Mouse (Mus musculus): Measurements from ENCODE around the gene Ly9. TPM values are rescaled to one million over a fixed set of nuclear protein-coding genes. Genes with fewer than 3 reads are reported as not detected.

Gene Ly9
- 0.20 TPM in 1 of 2 replicates, not detected in the other for polyA plus RNA-seq (2015; fragmentation: Nextera tagmentation; extraction: Ambion mirVana)

DNA sequence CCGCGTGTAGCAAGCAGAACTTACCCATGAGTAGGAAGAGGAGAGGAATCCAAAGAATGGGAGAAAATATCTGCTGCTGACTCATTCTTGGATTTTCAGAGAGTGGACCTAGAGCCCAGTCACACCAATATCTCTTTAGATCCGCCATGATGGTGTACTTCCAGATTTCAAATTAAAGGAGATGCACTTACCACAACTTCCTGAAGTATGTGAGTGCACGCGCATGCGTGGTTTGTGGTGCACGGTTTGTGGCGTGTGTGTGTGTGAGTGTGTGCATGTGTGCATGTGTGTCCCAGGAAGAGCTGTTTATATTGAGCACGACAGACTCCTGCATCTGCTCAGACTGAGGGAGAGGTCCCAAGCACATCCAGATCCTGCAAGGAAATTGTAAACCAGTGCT is at the start of gene Ly9:
Gene Ly9, minus strand, starts transcription at position 235 of the 400 bp plus-strand sequence.
- H3K9me3 ChIP-seq (ENCODE audit: control insufficient read depth, low read length): no peaks in the 10 kb centered on the region
- H3K36me3 ChIP-seq (ENCODE audit: control insufficient read depth, insufficient read depth): no peaks in the 10 kb centered on the region
- no peak for ATAC-seq
- no peaks in the 10 kb centered on the region for H3K27me3 ChIP-seq (replicated peaks; ENCODE audit: control insufficient read depth, insufficient read depth, low read length)
- no peak within 1 kb of the TSS for H3K4me2 ChIP-seq (ENCODE audit: low read length)
- no peak within 1 kb of the TSS for H3K4me3 ChIP-seq (replicated peaks; ENCODE audit: low read length)
- H3K9ac ChIP-seq (replicated peaks; ENCODE audit: low read depth, low read length): no peak within 1 kb of the TSS
- no peak within 1 kb of the TSS for H3K27ac ChIP-seq (ENCODE audit: low read length)
- H3K4me1 ChIP-seq (replicated peaks; ENCODE audit: control insufficient read depth, insufficient read depth, low read length): no peaks in the 10 kb centered on the region
- WGBS: 85% methylated on average over 9 of the region's 9 CpGs

GRCm38 (mm10) chr1:171652734-171653133 is 45.5 kb upstream of the Ly9 start, which contains the start of gene Slamf7:
Slamf7 (minus strand) TSS chr1:171653035.
- H3K27me3 ChIP-seq (replicated peaks; ENCODE audit: control insufficient read depth, insufficient read depth, low read length): no peaks in the 10 kb centered on the region
- WGBS: 90% methylated on average over 5 of the region's 5 CpGs
- no peak within 1 kb of the TSS for H3K9ac ChIP-seq (replicated peaks; ENCODE audit: low read depth, low read length)
- no peak for ATAC-seq
- H3K36me3 ChIP-seq (ENCODE audit: control insufficient read depth, insufficient read depth): no peaks in the 10 kb centered on the region
- no peak within 1 kb of the TSS for H3K27ac ChIP-seq (ENCODE audit: low read length)
- no peaks in the 10 kb centered on the region for H3K4me1 ChIP-seq (replicated peaks; ENCODE audit: control insufficient read depth, insufficient read depth, low read length)
- H3K4me2 ChIP-seq (ENCODE audit: low read length): no peak within 1 kb of the TSS
- no peak within 1 kb of the TSS for H3K4me3 ChIP-seq (replicated peaks; ENCODE audit: low read length)
- no peaks in the 10 kb centered on the region for H3K9me3 ChIP-seq (ENCODE audit: control insufficient read depth, low read length)

DNA sequence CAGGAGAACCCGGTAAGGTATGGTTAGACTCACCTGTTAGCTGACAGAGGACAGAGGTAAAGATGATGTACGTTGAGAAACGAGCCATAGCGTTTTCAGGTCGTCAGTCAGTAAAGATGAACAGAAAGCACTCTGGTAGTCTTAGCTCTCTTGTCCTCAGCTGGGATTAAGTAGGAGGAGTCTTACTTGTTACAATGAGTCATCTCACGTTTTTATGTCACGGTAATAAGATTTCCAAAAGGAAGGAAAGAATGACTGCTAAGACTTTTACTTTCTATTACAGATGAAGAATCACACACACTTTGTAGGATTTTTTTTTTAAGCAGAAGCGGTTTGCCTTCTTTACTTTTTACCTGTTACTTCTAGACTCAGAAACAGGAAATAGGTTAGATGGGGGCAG is 41.6 kb upstream of the Ly9 start:
- no peak overlapping the region for H3K9ac ChIP-seq (replicated peaks; ENCODE audit: low read depth, low read length)
- no peak overlapping the region for H3K27ac ChIP-seq (ENCODE audit: low read length)
- no peaks in the 10 kb centered on the region for H3K27me3 ChIP-seq (replicated peaks; ENCODE audit: control insufficient read depth, insufficient read depth, low read length)
- no peak overlapping the region for H3K4me3 ChIP-seq (replicated peaks; ENCODE audit: low read length)
- no peak overlapping the region for H3K4me2 ChIP-seq (ENCODE audit: low read length)
- H3K36me3 ChIP-seq (ENCODE audit: control insufficient read depth, insufficient read depth): no peaks in the 10 kb centered on the region
- ATAC-seq: no peak
- 80% methylated on average over 8 of the region's 8 CpGs for WGBS
- no peaks in the 10 kb centered on the region for H3K4me1 ChIP-seq (replicated peaks; ENCODE audit: control insufficient read depth, insufficient read depth, low read length)
- H3K9me3 ChIP-seq (ENCODE audit: control insufficient read depth, low read length): no peaks in the 10 kb centered on the region

- no peak overlapping the region for H3K4me3 ChIP-seq (replicated peaks; ENCODE audit: low read length)
- no peak overlapping the region for H3K9ac ChIP-seq (replicated peaks; ENCODE audit: low read depth, low read length)
- no peaks in the 10 kb centered on the region for H3K4me1 ChIP-seq (replicated peaks; ENCODE audit: control insufficient read depth, insufficient read depth, low read length)
- no peak overlapping the region for H3K27ac ChIP-seq (ENCODE audit: low read length)
- H3K36me3 ChIP-seq (ENCODE audit: control insufficient read depth, insufficient read depth): no peaks in the 10 kb centered on the region
- H3K9me3 ChIP-seq (ENCODE audit: control insufficient read depth, low read length): no peaks in the 10 kb centered on the region
- no peak overlapping the region for H3K4me2 ChIP-seq (ENCODE audit: low read length)
- ATAC-seq: no peak
- H3K27me3 ChIP-seq (replicated peaks; ENCODE audit: control insufficient read depth, insufficient read depth, low read length): no peaks in the 10 kb centered on the region
- WGBS: 87% methylated on average over 5 of the region's 5 CpGs
Observed at GRCm38 (mm10) chr1:171647716-171648115, 40.5 kb upstream of the Ly9 start.

DNA sequence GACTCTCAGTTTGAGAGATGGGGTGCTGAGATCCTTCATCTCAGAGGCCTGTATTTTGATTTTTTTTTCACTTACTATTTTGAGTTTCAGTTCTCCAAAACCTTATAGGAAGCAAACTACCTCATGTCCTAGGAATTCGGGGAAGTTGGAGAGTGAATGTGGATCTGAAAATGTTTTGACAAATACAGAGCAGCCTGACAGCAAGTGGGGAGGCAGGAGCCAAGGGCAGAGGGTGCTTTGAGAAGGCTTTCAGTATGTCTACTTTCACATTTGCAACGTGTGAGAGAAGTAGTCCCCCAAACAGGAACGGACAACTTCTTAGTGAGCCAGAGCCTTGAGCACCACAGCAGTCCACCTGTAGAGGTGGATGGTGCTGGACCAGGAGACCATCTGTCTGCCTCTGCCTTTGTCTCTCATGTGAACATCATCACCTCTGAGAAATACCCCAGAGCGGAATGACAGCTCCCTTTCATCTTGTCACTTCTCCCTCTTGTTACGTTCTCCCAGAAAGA is 39.3 kb upstream of the Ly9 start:
- WGBS: 70% methylated on average over 5 of the region's 5 CpGs
- Histone ChIP-seq H3K9ac (replicated peaks; ENCODE audit: low read depth, low read length) (no peak overlapping the region), H3K4me2 (ENCODE audit: low read length) (no peak overlapping the region), H3K36me3 (ENCODE audit: control insufficient read depth, insufficient read depth) (no peaks in the 10 kb centered on the region), H3K27me3 (replicated peaks; ENCODE audit: control insufficient read depth, insufficient read depth, low read length) (no peaks in the 10 kb centered on the region), H3K4me3 (replicated peaks; ENCODE audit: low read length) (no peak overlapping the region), H3K9me3 (ENCODE audit: control insufficient read depth, low read length) (no peaks in the 10 kb centered on the region), H3K27ac (ENCODE audit: low read length) (no peak overlapping the region), H3K4me1 (replicated peaks; ENCODE audit: control insufficient read depth, insufficient read depth, low read length) (no peaks in the 10 kb centered on the region)
- no peak for ATAC-seq

GRCm38 (mm10) chr1:171643612-171644011 is 36.4 kb upstream of the Ly9 start:
- Histone ChIP-seq H3K4me3 (replicated peaks; ENCODE audit: low read length) (no peak overlapping the region), H3K27me3 (replicated peaks; ENCODE audit: control insufficient read depth, insufficient read depth, low read length) (no peaks in the 10 kb centered on the region), H3K4me2 (ENCODE audit: low read length) (no peak overlapping the region), H3K9ac (replicated peaks; ENCODE audit: low read depth, low read length) (no peak overlapping the region), H3K27ac (ENCODE audit: low read length) (no peak overlapping the region), H3K4me1 (replicated peaks; ENCODE audit: control insufficient read depth, insufficient read depth, low read length) (no peaks in the 10 kb centered on the region), H3K36me3 (ENCODE audit: control insufficient read depth, insufficient read depth) (no peaks in the 10 kb centered on the region), H3K9me3 (ENCODE audit: control insufficient read depth, low read length) (no peaks in the 10 kb centered on the region)
- 80% methylated on average over 7 of the region's 7 CpGs for WGBS
- ATAC-seq: no peak

DNA sequence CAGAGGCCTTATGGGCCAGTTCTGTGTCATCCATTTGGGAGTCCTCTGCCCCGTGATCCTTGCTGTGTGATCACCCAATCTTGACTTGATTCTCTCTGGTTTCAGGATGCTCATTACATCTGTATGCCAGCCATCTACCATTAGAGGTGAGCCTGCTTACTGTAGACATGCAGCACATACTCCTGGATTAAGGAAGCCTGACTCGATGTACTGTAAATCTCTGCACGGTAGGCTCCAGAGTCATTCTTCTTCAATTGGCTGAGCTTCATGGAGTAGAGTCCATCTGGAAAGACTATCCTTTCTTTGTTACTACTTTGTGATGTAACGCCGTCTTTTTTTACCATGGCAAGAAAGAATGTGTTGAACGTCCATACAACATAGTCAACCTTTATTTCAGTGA is 33.6 kb upstream of the Ly9 start:
- H3K27ac ChIP-seq (ENCODE audit: low read length): no peak overlapping the region
- 96% methylated on average over 6 of the region's 6 CpGs for WGBS
- no peak overlapping the region for H3K9ac ChIP-seq (replicated peaks; ENCODE audit: low read depth, low read length)
- no peaks in the 10 kb centered on the region for H3K27me3 ChIP-seq (replicated peaks; ENCODE audit: control insufficient read depth, insufficient read depth, low read length)
- H3K4me3 ChIP-seq (replicated peaks; ENCODE audit: low read length): no peak overlapping the region
- H3K4me2 ChIP-seq (ENCODE audit: low read length): no peak overlapping the region
- no peaks in the 10 kb centered on the region for H3K4me1 ChIP-seq (replicated peaks; ENCODE audit: control insufficient read depth, insufficient read depth, low read length)
- H3K9me3 ChIP-seq (ENCODE audit: control insufficient read depth, low read length): no peaks in the 10 kb centered on the region
- H3K36me3 ChIP-seq (ENCODE audit: control insufficient read depth, insufficient read depth): no peaks in the 10 kb centered on the region
- ATAC-seq: no peak

- Histone ChIP-seq H3K27ac (ENCODE audit: low read length) (no peak overlapping the region), H3K36me3 (ENCODE audit: control insufficient read depth, insufficient read depth) (no peaks in the 10 kb centered on the region), H3K4me1 (replicated peaks; ENCODE audit: control insufficient read depth, insufficient read depth, low read length) (no peaks in the 10 kb centered on the region), H3K4me2 (ENCODE audit: low read length) (no peak overlapping the region), H3K9me3 (ENCODE audit: control insufficient read depth, low read length) (no peaks in the 10 kb centered on the region), H3K27me3 (replicated peaks; ENCODE audit: control insufficient read depth, insufficient read depth, low read length) (no peaks in the 10 kb centered on the region), H3K9ac (replicated peaks; ENCODE audit: low read depth, low read length) (no peak overlapping the region), H3K4me3 (replicated peaks; ENCODE audit: low read length) (no peak overlapping the region)
- WGBS: 80% methylated on average over 2 of the region's 2 CpGs
- no peak for ATAC-seq
Observed at GRCm38 (mm10) chr1:171638686-171639085, 31.5 kb upstream of the Ly9 start.

- ATAC-seq: no peak
- no peaks in the 10 kb centered on the region for H3K4me1 ChIP-seq (replicated peaks; ENCODE audit: control insufficient read depth, insufficient read depth, low read length)
- no peak overlapping the region for H3K4me2 ChIP-seq (ENCODE audit: low read length)
- no peaks in the 10 kb centered on the region for H3K27me3 ChIP-seq (replicated peaks; ENCODE audit: control insufficient read depth, insufficient read depth, low read length)
- WGBS: 86% methylated on average over 8 of the region's 8 CpGs
- H3K27ac ChIP-seq (ENCODE audit: low read length): no peak overlapping the region
- no peaks in the 10 kb centered on the region for H3K9me3 ChIP-seq (ENCODE audit: control insufficient read depth, low read length)
- H3K4me3 ChIP-seq (replicated peaks; ENCODE audit: low read length): no peak overlapping the region
- H3K36me3 ChIP-seq (ENCODE audit: control insufficient read depth, insufficient read depth): no peaks in the 10 kb centered on the region
- no peak overlapping the region for H3K9ac ChIP-seq (replicated peaks; ENCODE audit: low read depth, low read length)
Observed at GRCm38 (mm10) chr1:171637101-171637500, 29.9 kb upstream of the Ly9 start.

- 73% methylated on average over 6 of the region's 6 CpGs for WGBS
- H3K9me3 ChIP-seq (ENCODE audit: control insufficient read depth, low read length): no peaks in the 10 kb centered on the region
- no peak overlapping the region for H3K9ac ChIP-seq (replicated peaks; ENCODE audit: low read depth, low read length)
- no peak overlapping the region for H3K4me3 ChIP-seq (replicated peaks; ENCODE audit: low read length)
- no peaks in the 10 kb centered on the region for H3K36me3 ChIP-seq (ENCODE audit: control insufficient read depth, insufficient read depth)
- H3K27me3 ChIP-seq (replicated peaks; ENCODE audit: control insufficient read depth, insufficient read depth, low read length): no peaks in the 10 kb centered on the region
- no peak for ATAC-seq
- no peak overlapping the region for H3K27ac ChIP-seq (ENCODE audit: low read length)
- no peak overlapping the region for H3K4me2 ChIP-seq (ENCODE audit: low read length)
- H3K4me1 ChIP-seq (replicated peaks; ENCODE audit: control insufficient read depth, insufficient read depth, low read length): no peaks in the 10 kb centered on the region
Observed at GRCm38 (mm10) chr1:171635696-171636095, 28.5 kb upstream of the Ly9 start.
